In genomic region chr4:128692149-128692925, GRCm38 (mm10) we compare ENCODE assay signal across 10 mouse cellular contexts. TPM values are rescaled to one million over a fixed set of nuclear protein-coding genes. Genes with fewer than 3 reads are reported as not detected.
A peak's percentile ranks its signal among the peaks of the same experiment; 100 is the strongest.
DNase-seq lines count a peak whose midpoint lies in the region; ATAC-seq and TF ChIP-seq lines count a peak whose summit lies in the region.
"Had no signal": no experiment of that assay in that cellular context is flagged by ENCODE, and none has a peak within 500 bp of the region (broad histone marks: within the 10 kb centered on the region; RNA-seq: fewer than 3 reads in every experiment).

No protein-coding gene starts in this region.

- DNase-seq in intestine, embryonic 14.5 days (ENCODE audit: low spot score), result no peak
- DNase-seq in stomach, postnatal 0 days (ENCODE audit: low spot score), result no peak
- no peak for DNase-seq in left cerebral cortex, adult 18-20 months (ENCODE audit: low spot score in 2 of 2)
- DNase-seq in layer of hippocampus, adult 8-10 months (ENCODE audit: low spot score in 2 of 2), result no peak
- DNase-seq in cerebellum, adult 11 months, result no peak
- DNase-seq: cerebellum, postnatal 36 days; retina, postnatal 1 day had no signal

- 53% methylated on average over 15 of the region's 15 CpGs for WGBS in intestine, embryonic 14.5 days
- WGBS in intestine, postnatal 0 days, result 63% methylated on average over 14 of the region's 15 CpGs
- 45% methylated on average over 14 of the region's 15 CpGs for WGBS in stomach, embryonic 14.5 days
- 49% methylated on average over 14 of the region's 15 CpGs for WGBS in stomach, postnatal 0 days
- WGBS in intestine, embryonic 16.5 days, result 58% methylated on average over 15 of the region's 15 CpGs

- no peak for ATAC-seq in intestine, embryonic 14.5 days (replicated peaks; ENCODE audit: low FRiP score, low TSS enrichment, low read depth)
- ATAC-seq in intestine, postnatal 0 days, result no peak
- no peak for ATAC-seq in stomach, embryonic 14.5 days (ENCODE audit: insufficient number of reproducible peaks, insufficient read depth, low FRiP score, low read depth)
- ATAC-seq in stomach, postnatal 0 days (ENCODE audit: low FRiP score, low TSS enrichment), result no peak
- no peak for ATAC-seq in intestine, embryonic 16.5 days

- H3K4me1 ChIP-seq in intestine, embryonic 14.5 days (replicated peaks; ENCODE audit: control insufficient read depth, insufficient read depth, low read length), result peaks cover 68% of the 10 kb centered on the region
- no peaks in the 10 kb centered on the region for H3K4me1 ChIP-seq in intestine, postnatal 0 days (replicated peaks; ENCODE audit: control insufficient read depth, insufficient read depth, low read length)
- H3K4me1 ChIP-seq in stomach, embryonic 14.5 days (ENCODE audit: control insufficient read depth, insufficient read depth, low read length), result peaks cover 48% of the 10 kb centered on the region
- H3K4me1 ChIP-seq in stomach, postnatal 0 days (replicated peaks; ENCODE audit: control insufficient read depth, insufficient read depth), result peaks cover 2% of the 10 kb centered on the region; the same call in 1 of the 2 replicates
- peaks cover 26% of the 10 kb centered on the region for H3K4me1 ChIP-seq in intestine, embryonic 16.5 days (ENCODE audit: control insufficient read depth, insufficient read depth, low read length)

- no peak overlapping the region for H3K4me2 ChIP-seq in intestine, embryonic 14.5 days (ENCODE audit: low read length)
- H3K4me2 ChIP-seq in intestine, postnatal 0 days (replicated peaks; ENCODE audit: low read depth), result no peak overlapping the region
- no peak overlapping the region for H3K4me2 ChIP-seq in stomach, embryonic 14.5 days (replicated peaks; ENCODE audit: low read depth, low read length)
- H3K4me2 ChIP-seq in stomach, postnatal 0 days (replicated peaks; ENCODE audit: low read depth), result no peak overlapping the region
- no peak overlapping the region for H3K4me2 ChIP-seq in intestine, embryonic 16.5 days (ENCODE audit: low read depth, low read length)

- TF ChIP-seq CTCF in intestine, postnatal 0 days (IDR thresholded peaks at IDR 0.05; ENCODE audit: low read depth), result no peak
- TF ChIP-seq CTCF in stomach, postnatal 0 days (IDR thresholded peaks at IDR 0.05; ENCODE audit: low read depth), result no peak

- no peak overlapping the region for H3K4me3 ChIP-seq in intestine, embryonic 14.5 days (ENCODE audit: low read depth, low read length)
- H3K4me3 ChIP-seq in intestine, postnatal 0 days (ENCODE audit: low read depth, low read length), result no peak overlapping the region
- H3K4me3 ChIP-seq in stomach, embryonic 14.5 days (ENCODE audit: low read depth, low read length), result no peak overlapping the region
- H3K4me3 ChIP-seq in stomach, postnatal 0 days (ENCODE audit: low read depth, low read length), result no peak overlapping the region
- no peak overlapping the region for H3K4me3 ChIP-seq in intestine, embryonic 16.5 days (ENCODE audit: low read length)

- no peaks in the 10 kb centered on the region for H3K9me3 ChIP-seq in intestine, embryonic 14.5 days (ENCODE audit: control insufficient read depth, low read length)
- no peaks in the 10 kb centered on the region for H3K9me3 ChIP-seq in intestine, postnatal 0 days (ENCODE audit: control insufficient read depth)
- no peaks in the 10 kb centered on the region for H3K9me3 ChIP-seq in stomach, embryonic 14.5 days (ENCODE audit: control insufficient read depth, low read depth, low read length)
- peaks cover 2% of the 10 kb centered on the region; the same call in 1 of the 2 replicates for H3K9me3 ChIP-seq in stomach, postnatal 0 days (ENCODE audit: control insufficient read depth, low read length)
- 0 out of 2 replicates have a peak, but pooled peaks cover 3% of the 10 kb centered on the region for H3K9me3 ChIP-seq in intestine, embryonic 16.5 days (ENCODE audit: control insufficient read depth, low read length)

- no peak for TF ChIP-seq EP300 in stomach, postnatal 0 days (optimal IDR thresholded peaks at IDR 0.05)

- no peak overlapping the region for H3K9ac ChIP-seq in intestine, embryonic 14.5 days (ENCODE audit: low read length)
- H3K9ac ChIP-seq in intestine, postnatal 0 days (ENCODE audit: low read depth, low read length), result no peak overlapping the region
- no peak overlapping the region for H3K9ac ChIP-seq in stomach, embryonic 14.5 days (replicated peaks; ENCODE audit: low read depth, low read length)
- H3K9ac ChIP-seq in stomach, postnatal 0 days (ENCODE audit: low read length), result no peak overlapping the region
- no peak overlapping the region for H3K9ac ChIP-seq in intestine, embryonic 16.5 days (ENCODE audit: low read depth, low read length)

- H3K36me3 ChIP-seq in intestine, embryonic 14.5 days (ENCODE audit: control insufficient read depth, insufficient read depth, low read length), result no peaks in the 10 kb centered on the region
- no peaks in the 10 kb centered on the region for H3K36me3 ChIP-seq in intestine, postnatal 0 days (ENCODE audit: control insufficient read depth, insufficient read depth)
- H3K36me3 ChIP-seq in stomach, embryonic 14.5 days (ENCODE audit: control insufficient read depth, insufficient read depth, low read length), result no peaks in the 10 kb centered on the region
- no peaks in the 10 kb centered on the region for H3K36me3 ChIP-seq in stomach, postnatal 0 days (ENCODE audit: control insufficient read depth, insufficient read depth, low read length)
- H3K36me3 ChIP-seq in intestine, embryonic 16.5 days (ENCODE audit: control insufficient read depth, insufficient read depth, low read length), result no peaks in the 10 kb centered on the region

- no peaks in the 10 kb centered on the region for H3K27me3 ChIP-seq in intestine, embryonic 14.5 days (replicated peaks; ENCODE audit: control insufficient read depth, insufficient read depth, low read length)
- H3K27me3 ChIP-seq in intestine, postnatal 0 days (replicated peaks; ENCODE audit: control insufficient read depth, insufficient read depth, low read length), result no peaks in the 10 kb centered on the region
- H3K27me3 ChIP-seq in stomach, embryonic 14.5 days (ENCODE audit: control insufficient read depth, insufficient read depth, low read length), result no peaks in the 10 kb centered on the region
- no peaks in the 10 kb centered on the region for H3K27me3 ChIP-seq in stomach, postnatal 0 days (ENCODE audit: control insufficient read depth, insufficient read depth, low read length)
- no peaks in the 10 kb centered on the region for H3K27me3 ChIP-seq in intestine, embryonic 16.5 days (replicated peaks; ENCODE audit: control insufficient read depth, insufficient read depth, low read length)

- 0 out of 2 replicates have a peak overlapping the region, but pooled peaks have one; percentile 18 for H3K27ac ChIP-seq in intestine, embryonic 14.5 days (ENCODE audit: low read depth)
- H3K27ac ChIP-seq in intestine, postnatal 0 days (ENCODE audit: low read depth, low read length), result no peak overlapping the region
- H3K27ac ChIP-seq in stomach, embryonic 14.5 days (ENCODE audit: low read length), result peak overlapping the region; percentile 33; the same call in 1 of the 2 replicates
- H3K27ac ChIP-seq in stomach, postnatal 0 days (replicated peaks), result no peak overlapping the region
- peak overlapping the region; percentile 29 for H3K27ac ChIP-seq in intestine, embryonic 16.5 days (ENCODE audit: low read length)

RNA-seq across cellular contexts. Expression of gene Phc2, which starts 37.8 kb away (rescaled TPM):
- 22.4 and 27.1 TPM in 2 replicates for polyA plus RNA-seq in intestine, embryonic 14.5 days (2014; fragmentation: Nextera tagmentation; extraction: Ambion mirVana)
- 22.9 and 25.4 TPM in 2 replicates for polyA plus RNA-seq in intestine, postnatal 0 days (2015; fragmentation: Nextera tagmentation; extraction: Ambion mirVana)
- 20.3 and 22.9 TPM in 2 replicates for polyA plus RNA-seq in stomach, embryonic 14.5 days (2014; fragmentation: Nextera tagmentation; extraction: Ambion mirVana)
- 27.1 and 31.1 TPM in 2 replicates for polyA plus RNA-seq in stomach, postnatal 0 days (2015; fragmentation: Nextera tagmentation; extraction: Ambion mirVana)
- polyA plus RNA-seq in intestine, embryonic 16.5 days (2015; fragmentation: Nextera tagmentation; extraction: Ambion mirVana), result 9.9 and 10.3 TPM in 2 replicates
- 10 to 100 TPM; 89.1 to 89.2 TPM for total RNA-seq in left cerebral cortex, adult 18-20 months (2021)
- total RNA-seq in layer of hippocampus, adult 8-10 months (2022), result 10 to 100 TPM; 87.3 to 94.0 (median 91.6) TPM

Comparison
In these comparisons a context has a peak if more than half of its experiments do, and no peak if none do; other contexts are left out.
1. H3K27ac ChIP-seq: peak in intestine, embryonic 14.5 days (single experiment), stomach, embryonic 14.5 days (single experiment) and intestine, embryonic 16.5 days (single experiment); none in intestine, postnatal 0 days (single experiment) and stomach, postnatal 0 days (single experiment).